In the genomic region with DNA sequence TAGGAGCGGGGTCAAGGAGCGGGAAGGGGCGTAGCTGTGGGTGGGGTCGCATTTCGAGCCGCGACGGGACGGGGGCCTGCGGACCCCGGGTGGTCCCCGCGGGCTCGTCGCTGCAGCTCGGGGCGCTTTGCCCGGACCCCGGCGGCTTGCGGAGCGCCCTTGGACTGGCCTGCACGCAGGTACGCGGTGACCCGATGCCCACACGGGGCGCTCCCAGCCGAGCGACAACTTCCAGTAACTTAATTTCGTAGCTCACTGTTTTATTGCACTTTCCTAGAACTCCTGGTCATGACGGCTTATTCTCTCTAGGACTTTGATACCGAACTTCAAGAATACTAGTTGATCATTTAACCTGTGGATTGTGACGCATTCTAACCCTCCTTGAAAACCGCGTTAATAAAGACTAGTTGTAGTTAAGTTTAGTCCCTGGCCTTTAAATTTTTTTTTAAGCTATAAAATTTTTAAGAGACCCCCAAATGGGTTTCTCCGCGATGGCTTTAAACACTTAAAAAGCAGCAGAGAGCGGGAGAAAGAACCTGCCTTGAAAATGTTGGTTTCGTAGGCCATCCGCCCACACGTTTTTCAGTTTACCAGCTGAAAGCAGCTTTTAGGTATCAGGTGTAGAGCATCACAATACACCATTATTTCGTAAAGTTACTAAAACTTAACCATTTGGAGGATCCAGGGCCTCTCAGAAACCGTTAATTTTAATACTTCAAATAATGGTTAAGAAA, we compare ENCODE assay signal across 8 mouse cellular contexts. TPM values are rescaled to one million over a fixed set of nuclear protein-coding genes. Genes with fewer than 3 reads are reported as not detected.
DNase-seq lines count a peak whose midpoint lies in the region; ATAC-seq and TF ChIP-seq lines count a peak whose summit lies in the region.

No protein-coding gene starts in this region.

- peaks cover 29% of the 10 kb centered on the region for H3K4me1 ChIP-seq in embryonic facial prominence, embryonic 13.5 days
- H3K4me1 ChIP-seq in hindbrain, embryonic 13.5 days (replicated peaks): peaks cover 44% of the 10 kb centered on the region
- H3K4me1 ChIP-seq in limb, embryonic 15.5 days: peaks cover 28% of the 10 kb centered on the region

- peaks cover 16% of the 10 kb centered on the region for H3K36me3 ChIP-seq in C2C12 (ENCODE audit: control insufficient read depth, insufficient read depth)
- H3K36me3 ChIP-seq in embryonic facial prominence, embryonic 13.5 days: 0 out of 2 replicates have a peak, but pooled peaks cover 12% of the 10 kb centered on the region
- H3K36me3 ChIP-seq in hindbrain, embryonic 13.5 days: peaks cover 8% of the 10 kb centered on the region
- H3K36me3 ChIP-seq in limb, embryonic 15.5 days: peaks cover 3% of the 10 kb centered on the region; the same call in 1 of the 2 replicates
- H3K36me3 ChIP-seq in myocyte (ENCODE audit: control insufficient read depth, insufficient read depth): no peaks in the 10 kb centered on the region

- no peak for ATAC-seq in CD4-positive, CD25-positive, alpha-beta regulatory T cell, adult 4 months
- 0 out of 2 replicates have a peak, but pooled peaks have one; percentile 6 for ATAC-seq in embryonic facial prominence, embryonic 13.5 days (ENCODE audit: insufficient number of reproducible peaks, insufficient read depth, low FRiP score, low TSS enrichment, low read depth)
- ATAC-seq in hindbrain, embryonic 13.5 days (ENCODE audit: low FRiP score): no peak; the same call in 1 of the 2 replicates
- peak; percentile 12; the same call in 1 of the 2 replicates for ATAC-seq in limb, embryonic 15.5 days (ENCODE audit: insufficient number of reproducible peaks, low FRiP score, low TSS enrichment, low read depth)

- TF ChIP-seq CTCF in C2C12 (IDR thresholded peaks at IDR 0.05; ENCODE audit: control insufficient read depth, insufficient read depth, insufficient read length): no peak

- peak overlapping the region; percentile 93 for H3K27ac ChIP-seq in embryonic facial prominence, embryonic 13.5 days
- peak overlapping the region; percentile 95 for H3K27ac ChIP-seq in hindbrain, embryonic 13.5 days
- peak overlapping the region; percentile 88 for H3K27ac ChIP-seq in limb, embryonic 15.5 days

- peak overlapping the region; percentile 94 for H3K9ac ChIP-seq in embryonic facial prominence, embryonic 13.5 days
- peak overlapping the region; percentile 93 for H3K9ac ChIP-seq in hindbrain, embryonic 13.5 days
- peak overlapping the region; percentile 83 for H3K9ac ChIP-seq in limb, embryonic 15.5 days

- 4% methylated on average over 44 of the region's 44 CpGs for WGBS in embryonic facial prominence, embryonic 13.5 days
- 5% methylated on average over 44 of the region's 44 CpGs for WGBS in hindbrain, embryonic 13.5 days
- 2% methylated on average over 44 of the region's 44 CpGs for WGBS in limb, embryonic 15.5 days

- peaks cover 55% of the 10 kb centered on the region for H3K79me3 ChIP-seq in C2C12 (ENCODE audit: low read depth)

- H3K4me3 ChIP-seq in C2C12 (ENCODE audit: insufficient read depth, poor library complexity, severe bottlenecking) (peak overlapping the region; percentile 95), myocyte (peak overlapping the region; percentile 68)
- peak overlapping the region; percentile 80 for H3K4me3 ChIP-seq in embryonic facial prominence, embryonic 13.5 days
- peak overlapping the region; percentile 92 for H3K4me3 ChIP-seq in hindbrain, embryonic 13.5 days
- peak overlapping the region; percentile 69 for H3K4me3 ChIP-seq in limb, embryonic 15.5 days

- H3K9me3 ChIP-seq in embryonic facial prominence, embryonic 13.5 days: no peaks in the 10 kb centered on the region
- H3K9me3 ChIP-seq in hindbrain, embryonic 13.5 days: no peaks in the 10 kb centered on the region
- H3K9me3 ChIP-seq in limb, embryonic 15.5 days: no peaks in the 10 kb centered on the region

- no peak for TF ChIP-seq POLR2A in myocyte (IDR thresholded peaks at IDR 0.05; ENCODE audit: insufficient read length, low read depth)

- H3K27me3 ChIP-seq in C2C12 (ENCODE audit: control insufficient read depth, insufficient read depth, insufficient read length) (no peaks in the 10 kb centered on the region), myocyte (ENCODE audit: control insufficient read depth, insufficient read depth, insufficient read length) (no peaks in the 10 kb centered on the region)
- no peaks in the 10 kb centered on the region for H3K27me3 ChIP-seq in embryonic facial prominence, embryonic 13.5 days
- H3K27me3 ChIP-seq in hindbrain, embryonic 13.5 days: no peaks in the 10 kb centered on the region
- H3K27me3 ChIP-seq in limb, embryonic 15.5 days: no peaks in the 10 kb centered on the region

- peak overlapping the region; percentile 99 for H3ac ChIP-seq in C2C12 (ENCODE audit: control insufficient read depth, insufficient read length, low read depth)
- H3ac ChIP-seq in myocyte (ENCODE audit: control insufficient read depth, insufficient read length): peak overlapping the region; percentile 99

- peaks cover 57% of the 10 kb centered on the region for H3K79me2 ChIP-seq in C2C12 (ENCODE audit: control insufficient read depth, insufficient read depth)
- H3K79me2 ChIP-seq in myocyte (ENCODE audit: control insufficient read depth, insufficient read depth): peaks cover 62% of the 10 kb centered on the region

- DNase-seq in CD4-positive, CD25-positive, alpha-beta regulatory T cell, adult 2 months (ENCODE audit: low read depth, low spot score): peak; percentile 58
- no peak for DNase-seq in ovary, adult 18-20 months (ENCODE audit: low spot score)

- peak overlapping the region; percentile 81 for H3K4me2 ChIP-seq in embryonic facial prominence, embryonic 13.5 days
- peak overlapping the region; percentile 82 for H3K4me2 ChIP-seq in hindbrain, embryonic 13.5 days
- peak overlapping the region; percentile 62 for H3K4me2 ChIP-seq in limb, embryonic 15.5 days
- peak overlapping the region; percentile 89 for H3K4me2 ChIP-seq in myocyte (ENCODE audit: low read depth)

TF ChIP-seq in C2C12, 6 proteins besides CTCF, POLR2A, EP300 and RAD21:
- TF ChIP-seq MYOD1 (IDR thresholded peaks at IDR 0.05; ENCODE audit: control insufficient read depth, insufficient read length, low read depth) (no peak), MYOG (IDR thresholded peaks at IDR 0.05; ENCODE audit: control insufficient read depth, extremely low read depth, insufficient read length) (no peak), MAX (IDR thresholded peaks at IDR 0.05) (no peak), FOSL1 (IDR thresholded peaks at IDR 0.05; ENCODE audit: insufficient read depth, low read length, poor library complexity, severe bottlenecking) (no peak), USF1 (IDR thresholded peaks at IDR 0.05; ENCODE audit: low read depth) (no peak), CEBPB (IDR thresholded peaks at IDR 0.05; ENCODE audit: low read depth) (no peak)

TF ChIP-seq in myocyte, 11 proteins besides CTCF, POLR2A, EP300 and RAD21:
- TF ChIP-seq CEBPB (IDR thresholded peaks at IDR 0.05; ENCODE audit: insufficient read depth, poor library complexity, severe bottlenecking): no peak
- TF ChIP-seq SRF (IDR thresholded peaks at IDR 0.05; ENCODE audit: control insufficient read depth, insufficient read length, low read depth): no peak
- no peak for TF ChIP-seq TCF3 (IDR thresholded peaks at IDR 0.05; ENCODE audit: insufficient read length, low read depth)
- TF ChIP-seq E2F4 (IDR thresholded peaks at IDR 0.05; ENCODE audit: insufficient read depth): no peak
- no peak for TF ChIP-seq POLR2AphosphoS2 (IDR thresholded peaks at IDR 0.05; ENCODE audit: insufficient read length, low read depth)
- TF ChIP-seq MYOD1 (IDR thresholded peaks at IDR 0.05; ENCODE audit: control insufficient read depth in 1 of 3, insufficient read length in 2 of 3, low read depth in 2 of 3): no peak
- no peak for TF ChIP-seq USF1 (IDR thresholded peaks at IDR 0.05; ENCODE audit: low read depth)
- TF ChIP-seq TCF12 (IDR thresholded peaks at IDR 0.05; ENCODE audit: insufficient read depth, poor library complexity, severe bottlenecking): no peak
- TF ChIP-seq REST (IDR thresholded peaks at IDR 0.05; ENCODE audit: insufficient read depth, insufficient read length): no peak
- no peak for TF ChIP-seq MAX (IDR thresholded peaks at IDR 0.05; ENCODE audit: low read depth)
- no peak for TF ChIP-seq MYOG (IDR thresholded peaks at IDR 0.05; ENCODE audit: control insufficient read depth in 1 of 3, insufficient read depth in 1 of 3, insufficient read length in 2 of 3, low read depth in 2 of 3)
TF ChIP-seq in myocyte: peak in this region for 0.

RNA-seq across cellular contexts. Expression of a gene that starts 0.8 kb away (rescaled TPM):
- polyA plus RNA-seq in CD4-positive, CD25-positive, alpha-beta regulatory T cell, adult 4 months (2017; shearing (Covaris generic)): 10 to 100 TPM; 48.3 to 70.6 TPM
- polyA plus RNA-seq in C2C12 (2012; fragmentation: generic; extraction: Trizol): 44.6 TPM
- polyA plus RNA-seq in embryonic facial prominence, embryonic 13.5 days (2015; fragmentation: Nextera tagmentation; extraction: Ambion mirVana): 148 and 160 TPM in 2 replicates
- polyA plus RNA-seq in hindbrain, embryonic 13.5 days (2015; fragmentation: Nextera tagmentation; extraction: Ambion mirVana): 112 and 118 TPM in 2 replicates
- 169 and 173 TPM in 2 replicates for polyA plus RNA-seq in limb, embryonic 15.5 days (2015; fragmentation: Nextera tagmentation; extraction: Ambion mirVana)
- polyA plus RNA-seq in myocyte (2012; fragmentation: generic; extraction: Trizol): 64.1 TPM

Comparison
In these comparisons a context has a peak if more than half of its experiments do, and no peak if none do; other contexts are left out.
1. ATAC-seq: peak in embryonic facial prominence, embryonic 13.5 days (single experiment) and limb, embryonic 15.5 days (single experiment); none in CD4-positive, CD25-positive, alpha-beta regulatory T cell, adult 4 months (single experiment) and hindbrain, embryonic 13.5 days (single experiment).
2. Peak in every context shown above with its lines, with median percentiles within 50 percentile points of each other: H3K4me3 ChIP-seq, H3K27ac ChIP-seq, H3K4me2 ChIP-seq and H3K9ac ChIP-seq.